Mouse (Mus musculus): ENCODE data around the gene Soga1.

Gene Soga1

GRCm38 (mm10) chr2:157078059-157078792 lies 828 bp downstream of the Soga1 start:
- DNase-seq = no peak

GRCm38 (mm10) chr2:157077641-157078058 lies 1.4 kb downstream of the Soga1 start:
- DNase-seq = peak; percentile 88

- DNase-seq = no peak
Measured at GRCm38 (mm10) chr2:157077160-157077559, 1.9 kb downstream of the Soga1 start.

GRCm38 (mm10) chr2:157076585-157076984 lies 2.5 kb downstream of the Soga1 start:
- DNase-seq = no peak

- DNase-seq = no peak
Measured at GRCm38 (mm10) chr2:157075685-157076084, 3.4 kb downstream of the Soga1 start.

GRCm38 (mm10) chr2:157075226-157075625 lies 3.8 kb downstream of the Soga1 start:
- no peak for DNase-seq

- DNase-seq = no peak
Measured at GRCm38 (mm10) chr2:157074772-157075171, 4.3 kb downstream of the Soga1 start.

GRCm38 (mm10) chr2:157074186-157074724 lies 4.8 kb downstream of the Soga1 start:
- no peak for DNase-seq

- no peak for DNase-seq
Measured at GRCm38 (mm10) chr2:157073378-157074052, 5.5 kb downstream of the Soga1 start.

- no peak for DNase-seq
Measured at GRCm38 (mm10) chr2:157072316-157072990, 6.6 kb downstream of the Soga1 start.

GRCm38 (mm10) chr2:157071556-157071955 lies 7.5 kb downstream of the Soga1 start:
- peak; percentile 77 for DNase-seq

- peak; percentile 65 for DNase-seq
Measured at GRCm38 (mm10) chr2:157070365-157070764, 8.7 kb downstream of the Soga1 start.

- DNase-seq = no peak
Measured at GRCm38 (mm10) chr2:157069755-157070315, 9.2 kb downstream of the Soga1 start.

- DNase-seq = peak; percentile 74
Measured at GRCm38 (mm10) chr2:157069355-157069735, 9.7 kb downstream of the Soga1 start.

GRCm38 (mm10) chr2:157068701-157069354 lies 10.2 kb downstream of the Soga1 start:
- no peak for DNase-seq

- DNase-seq = no peak
Measured at GRCm38 (mm10) chr2:157066731-157067430, 12.2 kb downstream of the Soga1 start.

GRCm38 (mm10) chr2:157065879-157066226 lies 13.2 kb downstream of the Soga1 start:
- no peak for DNase-seq

- DNase-seq = no peak
Measured at GRCm38 (mm10) chr2:157064978-157065878, 13.8 kb downstream of the Soga1 start.

GRCm38 (mm10) chr2:157064136-157064535 lies 14.9 kb downstream of the Soga1 start:
- peak; percentile 89 for DNase-seq

GRCm38 (mm10) chr2:157063241-157063700 lies 15.8 kb downstream of the Soga1 start:
- peak; percentile 92 for DNase-seq
